ENCODE assay signal across 10 mouse cellular contexts in genomic region chr19:16128715-16129114, GRCm38 (mm10). TPM values are rescaled to one million over a fixed set of nuclear protein-coding genes. Genes with fewer than 3 reads are reported as not detected.
DNase-seq lines count a peak whose midpoint lies in the region; ATAC-seq lines count a peak whose summit lies in the region.
"Had no signal": no experiment of that assay in that cellular context is flagged by ENCODE, and none has a peak within 500 bp of the region (broad histone marks: within the 10 kb centered on the region; RNA-seq: fewer than 3 reads in every experiment).

No protein-coding gene starts in this region.

- no peak overlapping the region for H3K9ac ChIP-seq in heart, embryonic 11.5 days (ENCODE audit: low read depth, low read length)
- H3K9ac ChIP-seq: forebrain, embryonic 15.5 days; stomach, embryonic 15.5 days had no signal

- no peak overlapping the region for H3K27ac ChIP-seq in heart, embryonic 11.5 days (ENCODE audit: low read depth, low read length)
- H3K27ac ChIP-seq: forebrain, embryonic 15.5 days; stomach, embryonic 15.5 days had no signal

- no peaks in the 10 kb centered on the region for H3K9me3 ChIP-seq in heart, embryonic 11.5 days (replicated peaks; ENCODE audit: control insufficient read depth, low read length)
- H3K9me3 ChIP-seq: forebrain, embryonic 15.5 days; stomach, embryonic 15.5 days had no signal

- H3K27me3 ChIP-seq in heart, embryonic 11.5 days (ENCODE audit: control insufficient read depth, insufficient read depth, low read length), result no peaks in the 10 kb centered on the region
- H3K27me3 ChIP-seq: forebrain, embryonic 15.5 days; stomach, embryonic 15.5 days had no signal

- H3K4me2 ChIP-seq in heart, embryonic 11.5 days, result no peak overlapping the region
- H3K4me2 ChIP-seq: forebrain, embryonic 15.5 days; stomach, embryonic 15.5 days had no signal

- H3K4me1 ChIP-seq in heart, embryonic 11.5 days (ENCODE audit: control insufficient read depth, insufficient read depth, low read length), result peaks cover 5% of the 10 kb centered on the region
- H3K4me1 ChIP-seq: stomach, embryonic 15.5 days had no signal

- 54% methylated on average over 5 of the region's 5 CpGs for WGBS in heart, embryonic 11.5 days (ENCODE audit: insufficient replicate concordance)

- DNase-seq in heart, adult 8-10 months (ENCODE audit: low spot score), result peak; percentile 58
- peak; percentile 34 for DNase-seq in CD4-positive helper T cell, adult 2 months (ENCODE audit: low read depth, low spot score)
- DNase-seq in adipocyte (ENCODE audit: low spot score), result peak; percentile 45
- DNase-seq in lung, postnatal 4 days, result peak; percentile 38 to 55
- DNase-seq in frontal cortex, adult 2 months (ENCODE audit: extremely low spot score in 1 of 2, low spot score in 1 of 2), result no peak
- DNase-seq in c-Kit-positive CD71-positive TER-119-positive erythroid progenitor cells, embryonic 14.5 days (ENCODE audit: low spot score), result no peak

- no peaks in the 10 kb centered on the region for H3K36me3 ChIP-seq in heart, embryonic 11.5 days (ENCODE audit: control insufficient read depth, insufficient read depth, low read length)
- H3K36me3 ChIP-seq: forebrain, embryonic 15.5 days; stomach, embryonic 15.5 days had no signal

- no peak overlapping the region for H3K4me3 ChIP-seq in heart, embryonic 11.5 days (ENCODE audit: low read depth, low read length)
- H3K4me3 ChIP-seq: forebrain, embryonic 15.5 days; stomach, embryonic 15.5 days had no signal

- no peak for ATAC-seq in heart, embryonic 11.5 days (replicated peaks; ENCODE audit: insufficient number of reproducible peaks, low FRiP score, low TSS enrichment)
- ATAC-seq in inflammation-experienced regulatory T-cells, adult 6 months, result no peak
- ATAC-seq: forebrain, embryonic 15.5 days had no signal

RNA-seq across cellular contexts. Expression of gene Gnaq, which starts 3.9 kb away (rescaled TPM):
- 10 to 100 TPM; 20.5 to 23.7 (median 21.6) TPM for total RNA-seq in heart, adult 8-10 months (2022)
- polyA plus RNA-seq in heart, embryonic 11.5 days (2014; fragmentation: Nextera tagmentation; extraction: Ambion mirVana), result 9.2 and 13.1 TPM in 2 replicates
- polyA plus RNA-seq in frontal cortex, adult 2 months (2012; rRNA removed), result 59.5 and 64.6 TPM in 2 replicates
- polyA plus RNA-seq in inflammation-experienced regulatory T-cells, adult 6 months (2017; shearing (Covaris generic)), result 10 to 100 TPM; 17.5 to 40.9 (median 26.6) TPM

Comparison
In these comparisons a context has a peak if more than half of its experiments do, and no peak if none do; other contexts are left out.
1. DNase-seq: peak in heart, adult 8-10 months (single experiment), CD4-positive helper T cell, adult 2 months (single experiment), adipocyte (single experiment) and lung, postnatal 4 days (2 of 2); none in frontal cortex, adult 2 months (0 of 2) and c-Kit-positive CD71-positive TER-119-positive erythroid progenitor cells, embryonic 14.5 days (single experiment).